Mouse (Mus musculus) liver, postnatal 0 days (tissue): ENCODE measurements around the gene Sult4a1.

Experiments
- CTCF ChIP-seq: sonication (generic); IDR thresholded peaks from 2 replicates; pipeline ENCODE4 v1.5.1; 2016; ENCODE audit warnings: antibody characterized with exemption, low read depth
- EP300 ChIP-seq: IDR thresholded peaks from 2 replicates; pipeline ENCODE4 v1.6.1; 2016; ENCODE audit warnings: antibody characterized with exemption, low read depth, mild to moderate bottlenecking

DNA sequence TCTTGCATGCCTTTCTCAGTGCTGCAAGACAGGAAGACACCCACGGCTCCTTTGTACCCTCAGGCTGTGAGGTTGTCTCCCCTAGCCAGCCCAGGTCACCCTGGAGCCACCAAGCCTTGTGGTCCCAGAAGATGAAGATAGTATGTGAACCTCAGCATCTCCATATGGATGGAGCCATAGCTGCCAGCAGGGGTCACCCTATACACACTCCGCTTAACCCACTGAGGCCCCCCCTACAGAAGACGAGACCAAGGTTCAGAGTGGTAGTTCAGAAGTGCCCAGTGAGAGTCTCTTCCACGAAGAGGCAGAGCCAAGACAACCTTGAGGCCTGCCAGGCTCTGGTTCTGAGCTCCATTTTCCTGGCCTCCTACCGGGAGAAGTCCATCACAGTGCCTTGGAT is 10.2 kb upstream of the Sult4a1 start:
- TF ChIP-seq CTCF = peak; percentile 56
- TF ChIP-seq EP300 = no peak
